Mouse (Mus musculus) heart, embryonic 13.5 days (tissue): ENCODE results near the gene Lars2. TPM values are rescaled to one million over a fixed set of nuclear protein-coding genes. Genes with fewer than 3 reads are reported as not detected.
"Not testable (repeated sequence)": the region's sequence is repeated elsewhere in the genome, so short reads cannot be mapped to it uniquely, and the experiment has no call there.

Experiments
- ATAC-seq: fragments of 200-750 bp; cut with Nextera tagmentation; 2 replicates; pipeline ENCODE4 v1.8.0; 2017; ENCODE audit warnings: moderate TSS enrichment; ENCODE audit not compliant: insufficient number of reproducible peaks, low FRiP score, low TSS enrichment; ENCODE audit errors: extremely low read depth
- H3K27ac ChIP-seq: fragments of 300-500 bp; sonication (generic); replicated peaks from 2 replicates; pipeline ENCODE4 v1.5.1; 2015; ENCODE audit warnings: moderate library complexity, mild to moderate bottlenecking, inconsistent platforms
- H3K27me3 ChIP-seq: fragments of 300-500 bp; sonication (generic); replicated peaks from 2 replicates; pipeline ENCODE4 v1.6.1; 2015; ENCODE audit warnings: mild to moderate bottlenecking, inconsistent platforms
- H3K36me3 ChIP-seq: fragments of 300-500 bp; sonication (generic); 2 replicates; pipeline ENCODE4 v1.6.1; 2015; ENCODE audit warnings: mild to moderate bottlenecking, inconsistent platforms
- H3K4me1 ChIP-seq: fragments of 300-500 bp; sonication (generic); 2 replicates; pipeline ENCODE4 v1.6.1; 2015; ENCODE audit warnings: inconsistent platforms
- H3K4me2 ChIP-seq: fragments of 300-500 bp; sonication (generic); 2 replicates; pipeline ENCODE4 v1.6.1; 2015; ENCODE audit warnings: inconsistent platforms, mild to moderate bottlenecking, moderate library complexity
- H3K4me3 ChIP-seq: fragments of 300-500 bp; sonication (generic); 2 replicates; pipeline ENCODE4 v1.5.1; 2015; ENCODE audit warnings: moderate library complexity, mild to moderate bottlenecking, inconsistent platforms
- H3K9ac ChIP-seq: fragments of 300-500 bp; sonication (generic); 2 replicates; pipeline ENCODE4 v1.6.1; 2015; ENCODE audit warnings: inconsistent platforms, mild to moderate bottlenecking, moderate library complexity
- H3K9me3 ChIP-seq: fragments of 300-500 bp; sonication (generic); 2 replicates; pipeline ENCODE4 v1.6.1; 2016; ENCODE audit warnings: inconsistent platforms
- WGBS: fragments of 180-500 bp; shearing (Covaris S2); methylation state at CpG from one replicate; pipeline ENCODE4 v1.1.7; 2015; ENCODE audit warnings: mixed read lengths; 5-methylcytosine and 5-hydroxymethylcytosine counted together
- polyA plus RNA-seq: library from polyadenylated mRNA; unstranded; fragments of >200 nt; fragmentation: Nextera tagmentation; extraction: Ambion mirVana; gene quantifications from 2 replicates; pipeline ENCODE4 v1.2.1, GENCODE M21; 2015

Gene Lars2
- polyA plus RNA-seq, result 752 and 789 TPM in 2 replicates

GRCm38 (mm10) chr9:123366708-123367385 lies at the start of gene Lars2:
Gene Lars2, plus strand, starts transcription at chr9:123366927.
- Histone ChIP-seq H3K4me2 (peak within 1 kb of the TSS; percentile 89), H3K4me1 (peaks cover 15% of the 10 kb centered on the region), H3K27me3 (no peaks in the 10 kb centered on the region), H3K4me3 (peak within 1 kb of the TSS; percentile 87), H3K27ac (peak within 1 kb of the TSS; percentile 93), H3K36me3 (peaks cover 4% of the 10 kb centered on the region), H3K9ac (peak within 1 kb of the TSS; percentile 90), H3K9me3 (no peaks in the 10 kb centered on the region)
- WGBS, result under 1% methylated on average over 35 of the region's 35 CpGs
- ATAC-seq, result peak; percentile 99

GRCm38 (mm10) chr9:123326106-123326505 lies 40.6 kb upstream of the Lars2 start:
- Histone ChIP-seq H3K4me3 (no peak overlapping the region), H3K36me3 (no peaks in the 10 kb centered on the region), H3K4me1 (no peaks in the 10 kb centered on the region), H3K27ac (no peak overlapping the region), H3K9me3 (no peaks in the 10 kb centered on the region), H3K9ac (no peak overlapping the region), H3K27me3 (no peaks in the 10 kb centered on the region), H3K4me2 (no peak overlapping the region)
- no peak for ATAC-seq

DNA sequence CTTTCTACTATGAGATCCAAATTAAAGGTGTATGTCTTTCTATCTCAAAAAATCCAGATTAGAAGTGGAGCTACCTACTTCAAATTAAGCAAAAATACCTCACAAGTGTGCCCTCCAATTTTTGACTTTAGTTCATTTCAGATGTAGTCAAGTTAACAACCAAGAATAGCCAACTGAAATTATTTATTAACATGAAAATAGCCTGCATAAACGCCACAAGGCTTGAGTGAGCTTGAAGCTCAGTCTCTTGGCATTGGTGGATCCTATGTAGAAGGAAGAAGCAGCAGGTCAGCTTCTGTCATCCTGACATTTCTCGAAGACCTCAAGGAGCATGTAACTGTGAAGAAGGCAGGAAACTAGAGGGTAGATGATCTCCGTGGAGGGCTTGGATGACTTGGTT lies 38.4 kb upstream of the Lars2 start:
- 75% methylated on average over 3 of the region's 3 CpGs for WGBS
- no peak for ATAC-seq
- no peaks in the 10 kb centered on the region for H3K9me3 ChIP-seq
- H3K4me1 ChIP-seq, result no peaks in the 10 kb centered on the region
- no peak overlapping the region for H3K9ac ChIP-seq
- no peaks in the 10 kb centered on the region for H3K36me3 ChIP-seq
- H3K27ac ChIP-seq, result no peak overlapping the region
- no peaks in the 10 kb centered on the region for H3K27me3 ChIP-seq
- H3K4me2 ChIP-seq, result no peak overlapping the region
- H3K4me3 ChIP-seq, result no peak overlapping the region

DNA sequence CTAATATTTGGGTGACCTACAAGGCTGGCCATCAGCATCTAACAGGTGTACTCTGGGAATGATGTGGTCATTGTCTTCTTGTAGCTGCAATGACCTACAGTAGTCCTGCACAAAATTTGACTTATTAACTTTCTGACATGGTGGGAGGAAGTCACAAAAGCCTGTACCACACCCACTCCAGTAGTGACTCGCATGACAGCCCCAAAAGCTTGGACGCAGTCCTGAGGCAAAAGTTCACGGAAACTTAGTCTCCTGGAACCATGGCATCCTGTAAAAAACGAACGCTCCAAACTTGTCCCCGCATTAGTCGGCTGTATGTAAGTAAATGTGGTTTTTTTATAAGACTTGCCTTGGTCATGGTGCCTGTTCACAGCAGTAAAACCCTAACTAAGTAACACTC lies 36.9 kb upstream of the Lars2 start:
- H3K4me1 ChIP-seq, result no peaks in the 10 kb centered on the region
- WGBS, result 86% methylated on average over 7 of the region's 7 CpGs
- H3K9ac ChIP-seq, result no peak overlapping the region
- H3K27ac ChIP-seq, result no peak overlapping the region
- no peaks in the 10 kb centered on the region for H3K27me3 ChIP-seq
- H3K36me3 ChIP-seq, result no peaks in the 10 kb centered on the region
- H3K4me2 ChIP-seq, result no peak overlapping the region
- H3K9me3 ChIP-seq, result no peaks in the 10 kb centered on the region
- H3K4me3 ChIP-seq, result no peak overlapping the region
- no peak for ATAC-seq

DNA sequence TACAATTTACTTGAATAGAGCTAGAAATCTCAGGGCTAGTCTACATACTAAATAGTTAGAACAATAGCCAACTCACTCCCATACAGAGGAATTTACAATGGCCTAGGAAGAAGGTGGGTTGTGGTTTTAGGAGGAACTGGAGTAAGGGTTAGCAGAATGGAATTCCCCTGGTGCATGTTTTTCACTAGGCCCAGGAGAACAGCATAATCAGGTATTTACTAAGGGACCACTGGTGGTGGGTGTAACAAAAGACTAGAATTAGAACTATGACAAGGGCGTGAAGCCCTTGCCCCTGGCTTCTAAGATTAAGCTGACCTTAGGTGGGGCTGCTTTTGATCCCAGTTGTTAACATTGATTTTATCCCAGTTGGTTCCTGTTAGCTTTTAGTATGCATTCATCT lies 36.5 kb upstream of the Lars2 start:
- H3K27me3 ChIP-seq, H3K36me3 ChIP-seq, H3K4me1 ChIP-seq, H3K27ac ChIP-seq, H3K4me3 ChIP-seq, H3K9me3 ChIP-seq, ATAC-seq, H3K9ac ChIP-seq, H3K4me2 ChIP-seq: not testable (repeated sequence)
- 87% methylated on average over 1 of the region's 1 CpGs for WGBS

DNA sequence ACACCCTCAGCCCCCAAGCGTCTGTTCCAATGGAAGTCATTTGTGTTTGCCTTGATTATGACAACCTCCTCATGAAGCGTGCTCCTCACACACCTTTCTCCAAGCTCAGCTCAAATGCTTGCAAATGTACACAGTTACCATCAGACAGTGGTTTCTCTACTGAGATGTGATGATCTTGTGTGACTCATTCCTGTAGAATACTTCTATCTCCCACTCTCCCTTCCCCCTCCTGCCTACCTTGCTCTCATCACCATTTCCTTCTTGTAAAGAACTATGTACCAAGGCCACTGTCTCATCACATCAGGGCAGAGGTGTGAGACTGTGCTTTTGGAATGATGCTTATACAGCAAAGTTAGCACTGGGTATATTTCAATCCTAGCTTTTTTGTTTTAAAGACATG lies 33.2 kb upstream of the Lars2 start:
- H3K27me3 ChIP-seq, result no peaks in the 10 kb centered on the region
- no peaks in the 10 kb centered on the region for H3K36me3 ChIP-seq
- H3K4me1 ChIP-seq, result peaks cover 10% of the 10 kb centered on the region; the same call in 1 of the 2 replicates
- no peak overlapping the region for H3K9ac ChIP-seq
- no peak overlapping the region for H3K4me3 ChIP-seq
- no peak for ATAC-seq
- no peak overlapping the region for H3K27ac ChIP-seq
- no peak overlapping the region for H3K4me2 ChIP-seq
- H3K9me3 ChIP-seq, result no peaks in the 10 kb centered on the region
- 65% methylated on average over 2 of the region's 2 CpGs for WGBS

DNA sequence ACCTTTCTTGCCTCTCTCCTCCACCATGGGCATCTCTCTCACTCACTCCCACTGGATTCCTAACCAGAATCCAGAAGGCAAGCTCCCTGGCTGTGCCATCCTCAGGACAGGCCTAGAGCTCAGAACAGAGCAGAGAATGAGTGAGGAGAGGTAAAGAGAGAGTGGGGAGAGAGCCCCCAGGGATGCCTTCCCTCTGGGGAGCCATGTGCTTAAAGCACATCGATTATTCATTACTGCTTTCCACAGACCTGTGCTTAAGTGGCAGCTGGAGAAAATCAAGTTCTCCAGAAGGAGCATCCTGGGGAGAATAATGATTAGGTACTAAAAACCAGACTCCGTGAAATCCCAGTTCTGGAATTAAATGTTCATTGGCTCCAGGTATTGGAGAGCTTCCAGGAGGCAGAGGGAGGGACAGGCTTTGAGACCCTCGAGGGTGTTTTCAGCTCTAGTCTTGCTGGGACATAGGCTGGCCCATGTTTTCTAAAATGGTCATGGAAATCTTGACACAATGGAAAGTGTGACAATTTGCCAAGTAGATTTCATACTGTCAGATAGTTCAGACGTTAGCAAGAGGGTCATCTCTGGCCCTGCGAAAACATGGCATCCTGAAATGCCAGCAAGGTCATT lies 31.6 kb upstream of the Lars2 start:
- no peak overlapping the region for H3K4me2 ChIP-seq
- H3K9ac ChIP-seq, result no peak overlapping the region
- no peaks in the 10 kb centered on the region for H3K27me3 ChIP-seq
- WGBS, result 37% methylated on average over 5 of the region's 5 CpGs
- H3K4me3 ChIP-seq, result no peak overlapping the region
- no peaks in the 10 kb centered on the region for H3K36me3 ChIP-seq
- ATAC-seq, result no peak
- H3K27ac ChIP-seq, result no peak overlapping the region
- H3K4me1 ChIP-seq, result peaks cover 15% of the 10 kb centered on the region
- no peaks in the 10 kb centered on the region for H3K9me3 ChIP-seq

DNA sequence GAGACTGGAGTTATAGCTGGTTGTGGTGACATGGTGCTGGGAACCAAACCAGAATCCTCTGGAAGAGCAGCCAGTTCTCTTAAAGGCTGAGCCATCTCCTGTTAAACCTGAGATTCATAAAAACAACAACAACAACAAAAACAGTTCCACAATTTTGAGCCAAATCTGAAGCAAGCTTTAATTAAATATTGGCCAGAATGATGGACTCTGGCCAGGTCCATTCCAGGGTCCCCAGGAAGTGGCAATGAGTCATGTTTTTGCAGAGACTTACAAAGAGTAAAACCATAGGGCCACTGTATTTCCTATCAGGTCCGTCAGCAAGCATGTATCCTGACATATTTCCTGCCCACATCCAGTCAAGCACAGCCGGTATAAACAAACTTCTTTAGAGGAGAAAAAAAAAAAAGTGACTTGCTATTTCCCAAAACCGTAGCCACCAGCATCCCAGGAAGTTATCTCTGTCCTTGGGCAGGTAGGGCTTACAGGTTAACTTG lies 27.0 kb upstream of the Lars2 start:
- no peak for ATAC-seq
- H3K36me3 ChIP-seq, result no peaks in the 10 kb centered on the region
- H3K9ac ChIP-seq, result no peak overlapping the region
- H3K4me2 ChIP-seq, result no peak overlapping the region
- 36% methylated on average over 3 of the region's 3 CpGs for WGBS
- H3K9me3 ChIP-seq, result no peaks in the 10 kb centered on the region
- H3K27ac ChIP-seq, result no peak overlapping the region
- no peaks in the 10 kb centered on the region for H3K27me3 ChIP-seq
- H3K4me1 ChIP-seq, result peaks cover 26% of the 10 kb centered on the region
- no peak overlapping the region for H3K4me3 ChIP-seq

DNA sequence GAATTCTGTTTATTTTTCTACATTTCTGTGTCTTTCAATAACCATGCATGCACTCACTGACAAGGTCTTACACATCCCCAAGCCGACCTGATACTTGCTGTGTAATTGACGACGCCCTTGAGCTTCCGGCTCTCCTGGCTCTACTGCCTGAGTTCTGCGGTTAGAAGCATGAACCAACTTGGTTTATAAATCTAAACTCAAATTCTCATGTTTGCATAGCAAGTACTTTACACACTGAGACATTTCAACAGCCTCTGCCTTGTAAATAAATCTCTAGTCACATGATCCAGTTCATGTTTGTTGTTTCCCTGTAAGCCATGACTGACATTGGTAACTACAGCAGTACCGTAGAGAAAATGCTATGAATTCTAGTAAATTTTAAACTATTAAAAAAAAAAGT lies 25.5 kb upstream of the Lars2 start:
- no peaks in the 10 kb centered on the region for H3K9me3 ChIP-seq
- 84% methylated on average over 6 of the region's 6 CpGs for WGBS
- no peaks in the 10 kb centered on the region for H3K36me3 ChIP-seq
- H3K4me1 ChIP-seq, result peaks cover 16% of the 10 kb centered on the region
- no peak for ATAC-seq
- no peaks in the 10 kb centered on the region for H3K27me3 ChIP-seq
- no peak overlapping the region for H3K4me3 ChIP-seq
- no peak overlapping the region for H3K4me2 ChIP-seq
- H3K9ac ChIP-seq, result no peak overlapping the region
- no peak overlapping the region for H3K27ac ChIP-seq

DNA sequence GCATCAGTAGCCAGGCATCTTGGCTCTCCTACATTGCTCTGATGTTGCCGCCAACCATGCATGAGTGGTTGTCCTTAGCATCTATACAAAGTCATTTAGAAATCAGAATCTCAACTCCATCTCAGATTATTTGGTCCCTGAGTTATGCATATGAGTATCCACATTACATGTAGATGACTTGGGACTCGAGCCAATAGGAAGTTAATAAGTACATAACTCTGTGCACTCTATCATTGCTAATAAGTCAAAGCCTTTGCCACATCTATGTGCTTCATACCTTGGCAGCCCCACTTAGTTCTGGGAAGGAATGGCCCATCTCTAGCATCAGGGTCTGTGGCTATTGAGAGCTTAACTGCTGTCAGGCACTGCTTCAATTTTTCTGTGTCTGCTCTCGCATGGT lies 23.7 kb upstream of the Lars2 start:
- Histone ChIP-seq H3K9ac (no peak overlapping the region), H3K9me3 (no peaks in the 10 kb centered on the region), H3K36me3 (no peaks in the 10 kb centered on the region), H3K4me1 (peaks cover 16% of the 10 kb centered on the region), H3K4me3 (no peak overlapping the region), H3K4me2 (no peak overlapping the region), H3K27me3 (no peaks in the 10 kb centered on the region), H3K27ac (no peak overlapping the region)
- no peak for ATAC-seq
- 51% methylated on average over 3 of the region's 3 CpGs for WGBS

DNA sequence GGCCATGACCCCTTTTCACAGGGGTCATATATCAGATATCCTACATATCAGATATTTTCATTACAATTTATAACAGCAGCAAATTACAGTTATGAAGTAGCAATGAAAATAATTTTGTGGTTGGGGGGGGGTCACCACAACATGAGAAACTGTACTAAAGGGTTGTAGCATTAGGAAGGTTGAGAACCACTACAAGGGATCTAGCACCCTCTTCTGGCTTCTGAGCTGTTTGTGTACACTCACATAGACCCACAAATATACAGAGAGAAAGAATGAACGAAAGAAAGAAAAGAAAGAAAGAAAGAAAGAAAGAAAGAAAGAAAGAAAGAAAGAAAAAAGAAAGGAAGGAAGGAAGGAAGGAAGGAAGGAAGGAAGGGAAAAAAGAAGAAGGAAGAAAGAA lies 17.4 kb upstream of the Lars2 start:
- H3K4me1 ChIP-seq, ATAC-seq, H3K27ac ChIP-seq, H3K27me3 ChIP-seq, H3K4me2 ChIP-seq, H3K36me3 ChIP-seq, H3K9ac ChIP-seq, H3K4me3 ChIP-seq: not testable (repeated sequence)
- WGBS, result 92% methylated on average over 1 of the region's 1 CpGs
- peaks cover 22% of the 10 kb centered on the region for H3K9me3 ChIP-seq

DNA sequence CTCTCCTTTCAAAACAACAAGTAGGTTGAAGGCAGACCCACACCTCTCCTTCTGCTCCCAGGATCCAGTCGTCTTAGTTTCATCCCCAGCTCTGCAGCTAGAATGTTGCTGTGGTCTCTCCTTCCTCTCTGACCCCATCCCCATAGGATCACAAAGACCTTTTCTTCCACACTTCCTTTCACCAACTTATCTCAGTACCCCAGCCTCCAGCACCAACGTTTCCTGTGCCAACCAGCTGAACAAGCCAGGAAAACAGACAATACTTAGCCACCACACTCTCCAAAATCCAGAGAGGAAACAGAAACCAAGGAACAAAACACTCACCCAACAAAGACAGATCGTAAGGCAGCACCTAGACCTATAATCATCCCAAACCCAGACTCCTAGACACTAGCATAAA lies 6.7 kb upstream of the Lars2 start:
- H3K27me3 ChIP-seq, result no peaks in the 10 kb centered on the region
- H3K4me2 ChIP-seq, result no peak overlapping the region
- H3K9me3 ChIP-seq, result no peaks in the 10 kb centered on the region
- H3K4me3 ChIP-seq, result no peak overlapping the region
- no peak overlapping the region for H3K9ac ChIP-seq
- ATAC-seq, result no peak
- H3K27ac ChIP-seq, result no peak overlapping the region
- H3K4me1 ChIP-seq, result peaks cover 12% of the 10 kb centered on the region
- H3K36me3 ChIP-seq, result no peaks in the 10 kb centered on the region
- WGBS, result 40% methylated on average over 3 of the region's 3 CpGs
